Mouse (Mus musculus): ENCODE measurements around the gene Otp.

The Otp gene

GRCm38 (mm10) chr13:94874039-94874425 lies 1.4 kb upstream of the Otp start:
- no peak for DNase-seq (ENCODE audit: low spot score in 2 of 2)

DNA sequence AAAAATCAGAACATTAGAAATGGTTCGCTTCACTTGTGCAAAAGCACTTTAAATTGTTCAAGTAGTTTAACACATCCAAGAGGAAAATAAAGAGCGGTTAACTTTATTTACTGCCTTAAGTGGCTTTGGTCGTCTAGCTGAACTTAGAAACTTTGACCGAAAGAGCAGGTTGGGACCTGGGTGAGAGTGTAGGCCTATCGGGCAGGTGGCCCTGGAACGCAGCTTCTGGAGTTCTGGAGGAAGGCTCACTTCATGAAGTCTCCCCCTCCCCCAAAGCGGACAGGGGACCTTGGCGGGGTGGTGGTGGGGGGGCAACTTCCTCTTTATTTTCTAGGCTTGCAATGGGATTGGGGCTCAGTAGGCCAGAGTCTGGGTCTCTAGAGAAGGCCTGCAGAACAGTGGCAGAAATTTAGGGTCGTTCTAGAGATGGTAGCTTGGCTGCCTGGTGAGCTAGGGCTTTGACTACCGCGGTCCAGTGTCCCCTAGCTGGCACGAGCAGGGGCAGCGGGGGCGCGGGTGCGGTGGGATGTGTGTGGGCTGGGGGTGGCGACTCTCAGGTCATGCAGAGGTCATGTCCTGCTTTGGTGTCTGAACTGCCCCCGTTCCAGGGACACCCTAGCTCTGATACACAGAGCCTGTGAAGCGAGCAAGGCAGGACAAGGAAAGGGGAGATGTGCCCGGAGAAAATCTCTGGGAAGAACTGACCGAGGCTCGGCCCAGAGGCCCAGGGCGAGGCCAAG lies 576 bp upstream of the Otp start:
- DNase-seq (ENCODE audit: low spot score in 2 of 2) = no peak

GRCm38 (mm10) chr13:94876286-94877210 lies 1.1 kb downstream of the Otp start:
- DNase-seq (ENCODE audit: low spot score in 2 of 2) = no peak

DNA sequence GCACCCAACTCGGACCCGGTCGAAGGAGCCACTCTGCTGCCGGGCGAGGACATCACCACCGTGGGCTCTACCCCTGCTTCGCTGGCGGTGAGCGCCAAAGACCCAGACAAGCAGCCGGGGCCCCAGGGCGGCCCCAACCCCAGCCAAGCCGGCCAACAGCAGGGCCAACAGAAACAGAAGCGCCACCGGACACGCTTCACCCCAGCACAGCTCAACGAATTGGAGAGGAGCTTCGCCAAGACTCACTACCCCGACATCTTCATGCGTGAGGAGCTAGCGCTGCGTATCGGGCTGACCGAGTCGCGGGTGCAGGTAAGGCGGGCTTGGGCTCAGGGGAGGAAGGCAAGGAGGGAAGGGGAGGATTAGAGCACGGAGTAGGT lies 1.8 kb downstream of the Otp start:
- DNase-seq (ENCODE audit: low spot score in 2 of 2) = no peak

GRCm38 (mm10) chr13:94877991-94878745 lies 2.8 kb downstream of the Otp start:
- no peak for DNase-seq (ENCODE audit: low spot score in 2 of 2)

DNA sequence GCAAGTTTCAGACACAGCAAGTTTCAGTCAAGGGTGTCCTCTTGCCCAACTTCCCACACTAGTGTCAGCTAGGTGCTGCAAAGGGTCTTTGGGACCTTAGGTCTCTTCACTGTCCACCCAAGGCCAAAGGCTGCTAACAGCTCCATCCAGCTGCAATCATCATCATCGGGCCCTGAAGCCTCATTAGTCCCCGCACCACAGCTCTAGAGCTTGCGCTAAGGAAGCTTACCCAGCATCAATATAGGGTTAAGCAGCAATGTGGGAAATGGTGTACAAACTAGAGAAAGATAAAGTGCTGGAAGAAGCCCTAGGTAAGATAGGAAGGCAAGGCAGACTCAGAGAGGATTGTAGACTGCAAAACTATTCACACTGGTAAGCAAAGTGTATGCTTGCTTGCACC lies 5.8 kb downstream of the Otp start:
- no peak for DNase-seq (ENCODE audit: low spot score in 2 of 2)

GRCm38 (mm10) chr13:94882221-94882620 lies 6.8 kb downstream of the Otp start:
- no peak for DNase-seq (ENCODE audit: low spot score in 2 of 2)

DNA sequence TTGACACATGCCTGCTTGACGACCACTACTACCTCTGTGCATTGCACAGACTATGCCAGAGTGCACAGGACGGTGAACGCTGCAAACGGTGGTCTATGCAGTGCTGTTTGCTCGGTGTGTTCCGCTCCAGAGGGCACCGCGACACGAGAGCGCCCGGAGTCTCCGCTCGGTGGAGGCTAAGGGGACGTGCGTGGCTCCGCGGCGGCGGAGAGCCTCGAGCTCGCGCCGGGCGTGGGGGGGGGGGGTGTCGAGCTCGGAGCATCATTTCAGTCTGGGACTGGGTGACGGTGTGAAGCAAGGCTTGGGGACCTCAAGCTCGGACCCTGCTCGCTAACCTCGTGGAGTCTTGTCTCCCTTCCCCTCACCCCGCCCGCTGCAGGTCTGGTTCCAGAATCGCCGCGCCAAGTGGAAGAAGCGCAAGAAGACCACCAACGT lies 7.3 kb downstream of the Otp start:
- no peak for DNase-seq (ENCODE audit: low spot score in 2 of 2)

- no peak for DNase-seq (ENCODE audit: low spot score in 2 of 2)
Observed at GRCm38 (mm10) chr13:94883163-94883965, 8.0 kb downstream of the Otp start.

DNA sequence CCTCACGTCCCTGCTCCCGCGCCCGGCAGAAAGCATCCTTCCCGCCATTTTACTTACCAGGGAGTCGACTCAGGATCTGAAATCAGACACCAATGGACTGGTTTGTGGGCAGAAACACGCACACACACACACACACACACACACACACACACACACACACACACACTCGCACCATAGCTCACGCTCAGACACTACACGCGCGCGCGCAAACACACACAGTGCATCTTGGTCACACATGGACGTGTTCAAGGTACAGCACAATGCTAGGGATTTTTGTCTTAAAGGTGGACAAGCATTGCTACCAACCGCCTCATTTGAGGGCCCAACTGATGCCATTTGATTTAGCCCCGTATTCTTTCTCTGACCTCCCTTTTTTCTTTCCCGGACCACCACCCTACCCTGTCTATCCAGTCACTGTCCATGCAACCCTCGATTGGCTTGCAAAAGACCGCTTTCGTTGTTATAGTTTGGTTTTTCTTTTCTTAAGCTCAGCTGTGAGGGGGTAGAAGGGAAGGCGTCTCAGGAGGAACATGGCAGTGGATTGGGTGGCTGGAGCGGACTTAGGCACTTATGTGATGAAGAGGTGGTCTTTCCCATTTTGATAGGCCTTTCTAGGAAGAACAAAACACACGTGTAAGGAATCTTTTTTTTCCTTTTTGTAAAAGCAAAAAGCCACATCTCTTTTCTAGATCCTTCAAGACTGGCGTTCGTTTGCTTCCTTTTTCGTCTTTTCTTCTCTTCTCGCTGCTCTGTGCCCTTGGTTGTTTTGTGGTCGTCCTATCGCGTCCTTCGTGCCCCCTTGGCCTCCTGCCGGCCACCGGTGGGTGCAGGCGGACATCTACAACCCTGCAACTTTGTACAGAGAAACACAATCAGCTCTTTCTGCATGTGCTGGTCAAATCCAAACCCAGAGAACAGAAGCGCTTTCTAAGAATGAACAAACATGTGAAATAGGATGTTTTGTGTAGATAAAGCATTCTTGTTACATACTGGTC lies 8.9 kb downstream of the Otp start:
- DNase-seq (ENCODE audit: low spot score in 2 of 2) = no peak

GRCm38 (mm10) chr13:94885291-94886235 lies 10.2 kb downstream of the Otp start:
- DNase-seq (ENCODE audit: low spot score in 2 of 2) = no peak

DNA sequence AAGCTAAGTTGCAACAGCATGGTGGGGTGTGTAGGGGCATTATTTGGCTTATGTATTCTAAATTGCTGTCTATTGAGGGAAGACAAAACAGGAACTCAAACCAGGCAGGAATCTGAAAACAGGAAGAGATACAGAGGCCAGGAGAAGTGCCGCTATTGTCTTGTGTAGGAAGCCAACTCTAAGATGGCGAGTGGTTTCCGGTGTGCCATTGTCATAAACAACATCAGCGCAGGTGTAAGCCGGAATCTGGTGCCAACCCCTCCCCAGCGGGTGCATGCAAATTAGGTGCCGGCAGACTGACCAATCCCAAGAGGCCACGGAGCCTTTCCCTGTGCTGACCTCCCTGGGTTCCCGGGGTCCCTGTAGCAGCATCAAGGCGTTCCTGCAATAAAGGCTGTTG lies 32.4 kb downstream of the Otp start:
- no peak for DNase-seq (ENCODE audit: low spot score in 2 of 2)

GRCm38 (mm10) chr13:94912961-94913360 lies 37.6 kb downstream of the Otp start:
- DNase-seq (ENCODE audit: low spot score in 2 of 2) = no peak

DNA sequence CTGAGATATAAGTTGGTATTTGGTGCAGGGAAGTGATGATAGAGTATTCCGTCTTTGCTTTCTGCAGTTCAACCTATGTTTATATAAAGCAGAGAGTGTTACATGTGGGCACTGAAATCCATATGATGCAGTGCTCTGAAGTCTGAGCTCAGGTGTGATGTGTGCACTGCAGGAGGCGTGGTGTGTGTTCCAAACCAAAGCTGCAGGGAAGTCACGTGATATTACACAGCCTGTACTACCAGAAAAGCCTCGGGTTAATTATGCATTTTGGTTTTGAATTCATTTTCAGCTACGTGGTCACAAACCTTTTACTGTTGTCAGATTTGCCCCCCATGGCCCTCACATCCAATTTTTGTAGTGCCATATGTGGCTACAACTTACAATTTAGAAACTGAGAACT lies 40.3 kb downstream of the Otp start:
- no peak for DNase-seq (ENCODE audit: low spot score in 2 of 2)

- no peak for DNase-seq (ENCODE audit: low spot score in 2 of 2)
Observed at GRCm38 (mm10) chr13:94928086-94928485, 52.7 kb downstream of the Otp start.
